Mouse (Mus musculus) heart, embryonic 15.5 days (tissue): ENCODE measurements around the gene Gm17521. TPM values are rescaled to one million over a fixed set of nuclear protein-coding genes. Genes with fewer than 3 reads are reported as not detected.
"Not testable (repeated sequence)": the region's sequence is repeated elsewhere in the genome, so short reads cannot be mapped to it uniquely, and the experiment has no call there.

Source experiments
- ATAC-seq: fragments of 200-750 bp; cut with Nextera tagmentation; replicated peaks from 2 replicates; pipeline ENCODE4 v1.8.0; 2017; ENCODE audit warnings: low read depth, moderate TSS enrichment; ENCODE audit not compliant: insufficient number of reproducible peaks, insufficient read depth, low FRiP score
- H3K27ac ChIP-seq: fragments of 300-500 bp; sonication (generic); 2 replicates; pipeline ENCODE4 v1.5.1; 2015; ENCODE audit warnings: mild to moderate bottlenecking, inconsistent platforms
- H3K27me3 ChIP-seq: fragments of 300-500 bp; sonication (generic); 2 replicates; pipeline ENCODE4 v1.6.1; 2015; ENCODE audit warnings: inconsistent platforms
- H3K36me3 ChIP-seq: fragments of 300-500 bp; sonication (generic); 2 replicates; pipeline ENCODE4 v1.6.1; 2015; ENCODE audit warnings: mild to moderate bottlenecking, inconsistent platforms
- H3K4me1 ChIP-seq: fragments of 300-500 bp; sonication (generic); replicated peaks from 2 replicates; pipeline ENCODE4 v1.6.1; 2015; ENCODE audit warnings: inconsistent platforms
- H3K4me2 ChIP-seq: fragments of 300-500 bp; sonication (generic); 2 replicates; pipeline ENCODE4 v1.6.1; 2015; ENCODE audit warnings: inconsistent platforms, mild to moderate bottlenecking, moderate library complexity
- H3K4me3 ChIP-seq: fragments of 300-500 bp; sonication (generic); 2 replicates; pipeline ENCODE4 v1.5.1; 2015; ENCODE audit warnings: mild to moderate bottlenecking, inconsistent platforms
- H3K9ac ChIP-seq: fragments of 300-500 bp; sonication (generic); 2 replicates; pipeline ENCODE4 v1.6.1; 2015; ENCODE audit warnings: mild to moderate bottlenecking, inconsistent platforms
- H3K9me3 ChIP-seq: fragments of 300-500 bp; sonication (generic); replicated peaks from 2 replicates; pipeline ENCODE4 v1.6.1; 2016; ENCODE audit warnings: inconsistent platforms
- WGBS: fragments of 180-500 bp; shearing (Covaris S2); methylation state at CpG from one replicate; pipeline ENCODE4 v1.1.7; 2015; ENCODE audit warnings: mixed read lengths; 5-methylcytosine and 5-hydroxymethylcytosine counted together
- polyA plus RNA-seq: library from polyadenylated mRNA; unstranded; fragments of >200 nt; fragmentation: Nextera tagmentation; extraction: Ambion mirVana; gene quantifications from 2 replicates; pipeline ENCODE4 v1.2.1, GENCODE M21; 2015

Gm17521 gene
- polyA plus RNA-seq = not detected in 2 replicates

DNA sequence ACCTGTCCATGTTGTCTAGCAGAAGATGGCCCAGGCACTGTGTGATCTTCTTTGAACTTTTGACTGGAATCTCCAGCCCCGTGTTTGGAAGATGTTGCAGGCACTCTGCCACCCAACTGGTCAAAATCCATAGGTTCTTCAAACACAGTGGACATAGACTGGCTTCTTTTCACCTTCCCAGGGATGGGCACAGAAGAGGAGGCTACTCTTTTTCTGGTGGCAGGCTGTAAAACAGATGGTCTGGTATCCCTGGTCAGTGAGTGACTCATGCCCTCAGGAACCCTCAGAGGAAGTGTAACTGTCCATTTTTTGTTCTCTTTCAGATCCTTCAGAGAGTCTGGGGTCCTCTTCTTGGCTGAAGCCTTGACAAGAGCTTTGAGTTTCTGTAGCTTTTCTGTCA, at the start of gene Gm17521:
Gene Gm17521, minus strand, starts transcription at position 101 of the 400 bp plus-strand sequence.
- H3K9ac ChIP-seq, ATAC-seq, H3K4me2 ChIP-seq, H3K4me1 ChIP-seq, H3K9me3 ChIP-seq, H3K36me3 ChIP-seq, H3K4me3 ChIP-seq, H3K27me3 ChIP-seq, H3K27ac ChIP-seq: not testable (repeated sequence)
- 55% methylated on average over 1 of the region's 1 CpGs for WGBS

DNA sequence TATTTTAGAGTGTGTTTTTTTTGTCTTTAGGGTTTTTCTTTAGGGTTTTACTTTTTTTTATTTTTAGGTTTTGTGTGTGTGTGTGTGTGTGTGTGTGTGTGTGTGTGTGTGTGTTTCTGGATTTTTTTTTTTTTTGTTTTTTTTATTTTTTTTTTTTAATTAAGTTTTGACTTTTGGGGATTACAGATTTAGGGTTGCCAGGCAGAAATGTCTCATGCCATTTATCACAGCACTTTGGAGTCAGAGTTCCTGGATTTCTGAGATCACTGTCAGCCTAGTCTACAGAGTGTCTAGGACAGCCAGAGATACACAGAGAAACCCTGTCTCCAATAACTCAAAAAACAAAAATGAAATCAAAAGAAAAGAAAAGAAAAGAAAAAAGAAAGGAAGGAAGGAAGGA, 14.5 kb upstream of the Gm17521 start:
- Histone ChIP-seq H3K9ac (no peak overlapping the region), H3K4me2 (no peak overlapping the region)
- no peak for ATAC-seq

DNA sequence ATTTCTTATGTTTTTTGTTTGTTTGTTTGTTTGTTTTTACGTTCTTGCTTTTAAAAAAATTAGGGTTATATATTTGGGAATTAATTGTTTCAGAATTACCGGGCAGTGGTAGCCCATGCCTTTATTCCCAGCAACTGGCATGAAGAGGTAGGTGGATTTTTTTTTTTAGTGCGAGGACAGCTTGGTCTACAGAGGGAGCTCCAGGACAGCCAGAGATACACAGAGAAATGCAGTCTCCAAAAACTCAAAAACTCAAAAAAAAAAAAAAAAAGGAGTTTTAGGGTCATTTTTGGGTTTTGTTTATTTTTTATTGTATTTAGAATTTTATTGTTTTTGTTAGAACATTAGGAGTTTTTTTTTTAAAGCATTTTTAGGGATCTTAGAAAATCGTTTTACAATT, 14.0 kb upstream of the Gm17521 start:
- H3K9me3 ChIP-seq = no peaks in the 10 kb centered on the region
- H3K27me3 ChIP-seq = no peaks in the 10 kb centered on the region
- 59% methylated on average over 4 of the region's 4 CpGs for WGBS
- H3K36me3 ChIP-seq = no peaks in the 10 kb centered on the region
- no peaks in the 10 kb centered on the region for H3K4me1 ChIP-seq
- H3K9ac ChIP-seq = no peak overlapping the region
- H3K27ac ChIP-seq = no peak overlapping the region
- H3K4me3 ChIP-seq = no peak overlapping the region
- H3K4me2 ChIP-seq = no peak overlapping the region
- no peak for ATAC-seq

More for the DNA sequence above, 14.5 kb upstream of the Gm17521 start:
- no peak overlapping the region for H3K27ac ChIP-seq
- no peaks in the 10 kb centered on the region for H3K9me3 ChIP-seq
- H3K4me3 ChIP-seq = no peak overlapping the region
- H3K36me3 ChIP-seq = no peaks in the 10 kb centered on the region
- no peaks in the 10 kb centered on the region for H3K27me3 ChIP-seq
- H3K4me1 ChIP-seq = no peaks in the 10 kb centered on the region

Other genes starting within 250 kb of the Gm17521 start
- 9.3 and 10.8 TPM in 2 replicates for gene Cldn34c1, start 73.8 kb upstream of the Gm17521 start, polyA plus RNA-seq
- gene Srsx, start 192.8 kb upstream of the Gm17521 start, polyA plus RNA-seq = not detected in 2 replicates
- not detected in 2 replicates for gene Gm17577, start 217.2 kb upstream of the Gm17521 start, polyA plus RNA-seq